Mouse (Mus musculus) left cerebral cortex, postnatal 36 days (tissue): ENCODE results near the gene Gm45337. TPM values are rescaled to one million over a fixed set of nuclear protein-coding genes. Genes with fewer than 3 reads are reported as not detected.
"Not testable (repeated sequence)": the region's sequence is repeated elsewhere in the genome, so short reads cannot be mapped to it uniquely, and the experiment has no call there.

Experiments used
- DNase-seq, 2 experiments: peaks; one replicate each; pipeline ENCODE4 v3.0.0; 2021 to 2022; ENCODE audit warnings: low spot score in 2 of 2, mixed read lengths in 1 of 2
- intact Hi-C: fragments of 180-260 bp; cut with DNase I; formaldehyde crosslinking; loops from one replicate; pipeline ENCODE4 v1.15.1; 2025
- total RNA-seq, 2 experiments: library from RNA; stranded (reverse); gene quantifications; 2 replicates each; pipeline ENCODE4 v1.2.3; 2021

Gene Gm45337
- total RNA-seq = not detected

GRCm38 (mm10) chr7:142144507-142144906, at the start of gene Gm45337:
Gm45337 (minus strand) TSS chr7:142144607.
- intact Hi-C loops = no loop called here

GRCm38 (mm10) chr7:142190289-142190688, 45.9 kb upstream of the Gm45337 start, which contains the start of gene Gm10153:
Gm10153 (minus strand) TSS chr7:142190389.
- no peak for DNase-seq
- intact Hi-C loops = no loop called here

More at GRCm38 (mm10) chr7:142144507-142144906, at the start of gene Gm45337:
- DNase-seq = no peak

GRCm38 (mm10) chr7:142188156-142188555, 43.7 kb upstream of the Gm45337 start:
- intact Hi-C loops = no loop called here
- no peak for DNase-seq

- no peak for DNase-seq
- intact Hi-C loops = no loop called here
These were observed 36.6 kb upstream of the Gm45337 start for GRCm38 (mm10) chr7:142181021-142181420.

- intact Hi-C loops = no loop called here
- DNase-seq = no peak
These were observed 34.3 kb upstream of the Gm45337 start for GRCm38 (mm10) chr7:142178685-142179084.

GRCm38 (mm10) chr7:142175905-142176304, 31.5 kb upstream of the Gm45337 start, which contains the start of gene Krtap5-2:
Krtap5-2 (minus strand) TSS chr7:142176005.
- intact Hi-C loops, DNase-seq: not testable (repeated sequence)

- DNase-seq = no peak
- intact Hi-C loops = no loop called here
These were observed 25.4 kb upstream of the Gm45337 start for GRCm38 (mm10) chr7:142169836-142170235.

GRCm38 (mm10) chr7:142165639-142166038, 21.2 kb upstream of the Gm45337 start, which contains the start of gene Gm4553:
Gm4553 (minus strand) TSS chr7:142165739.
- DNase-seq, intact Hi-C loops: not testable (repeated sequence)

GRCm38 (mm10) chr7:142159366-142159765, 15.0 kb upstream of the Gm45337 start:
- intact Hi-C loops = no loop called here
- no peak for DNase-seq

- DNase-seq, intact Hi-C loops: not testable (repeated sequence)
These were observed 12.6 kb upstream of the Gm45337 start, which contains the start of gene Gm29735 for GRCm38 (mm10) chr7:142157013-142157412. Gm29735 (minus strand) TSS chr7:142157113.

GRCm38 (mm10) chr7:142155308-142155707, 10.9 kb upstream of the Gm45337 start:
- no peak for DNase-seq
- intact Hi-C loops = no loop called here

GRCm38 (mm10) chr7:142152191-142152590, 7.8 kb upstream of the Gm45337 start:
- intact Hi-C loops = no loop called here
- DNase-seq = no peak

GRCm38 (mm10) chr7:142148633-142149032, 4.2 kb upstream of the Gm45337 start:
- intact Hi-C loops = loop anchor here (5.0 kb wide), 1 partner anchor 99 kb away; no protein-coding TSS in a partner anchor
- DNase-seq = no peak

- peak in 1 of 2 experiments; percentile 12 for DNase-seq
- intact Hi-C loops = loop anchor here (5.0 kb wide), 1 partner anchor 101 kb away; no protein-coding TSS in a partner anchor
These were observed 1.6 kb upstream of the Gm45337 start for GRCm38 (mm10) chr7:142146033-142146432.

- DNase-seq = peak in 1 of 2 experiments; percentile 9
- intact Hi-C loops = loop anchor here (5.0 kb wide), 1 partner anchor 102 kb away; no protein-coding TSS in a partner anchor
These were observed 1.1 kb upstream of the Gm45337 start for GRCm38 (mm10) chr7:142145413-142145940.

GRCm38 (mm10) chr7:142143506-142144010, 849 bp downstream of the Gm45337 start:
- DNase-seq, intact Hi-C loops: not testable (repeated sequence)

GRCm38 (mm10) chr7:142140696-142141095, 3.7 kb downstream of the Gm45337 start:
- intact Hi-C loops = no loop called here

GRCm38 (mm10) chr7:142135934-142136333, 8.5 kb downstream of the Gm45337 start, which contains the start of gene Gm39115:
Gm39115 (minus strand) TSS chr7:142136034.
- intact Hi-C loops, DNase-seq: not testable (repeated sequence)

More at GRCm38 (mm10) chr7:142140696-142141095, 3.7 kb downstream of the Gm45337 start:
- no peak for DNase-seq

GRCm38 (mm10) chr7:142134206-142134995, 10.0 kb downstream of the Gm45337 start:
- intact Hi-C loops = no loop called here
- peak in 1 of 2 experiments; percentile 11 for DNase-seq

GRCm38 (mm10) chr7:142128843-142129242, 15.6 kb downstream of the Gm45337 start:
- intact Hi-C loops = no loop called here
- no peak for DNase-seq
